20 mouse cellular contexts compared by ENCODE assay signal in genomic region chr14:8174634-8175033, GRCm38 (mm10). TPM values are rescaled to one million over a fixed set of nuclear protein-coding genes. Genes with fewer than 3 reads are reported as not detected.
DNase-seq lines count a peak whose midpoint lies in the region; ATAC-seq and TF ChIP-seq lines count a peak whose summit lies in the region.
"Had no signal": no experiment of that assay in that cellular context is flagged by ENCODE, and none has a peak within 500 bp of the region (broad histone marks: within the 10 kb centered on the region; RNA-seq: fewer than 3 reads in every experiment).

No protein-coding gene starts in this region.

- no peaks in the 10 kb centered on the region for H3K9me3 ChIP-seq in intestine, postnatal 0 days (ENCODE audit: control insufficient read depth)
- no peaks in the 10 kb centered on the region for H3K9me3 ChIP-seq in intestine, embryonic 16.5 days (ENCODE audit: control insufficient read depth, low read length)
- H3K9me3 ChIP-seq: embryonic facial prominence, embryonic 13.5 days; hindbrain, embryonic 12.5 days; limb, embryonic 12.5 days; liver, embryonic 15.5 days; midbrain, embryonic 12.5 days; neural tube, embryonic 15.5 days had no signal

- H3K4me2 ChIP-seq in intestine, postnatal 0 days (replicated peaks; ENCODE audit: low read depth), result no peak overlapping the region
- no peak overlapping the region for H3K4me2 ChIP-seq in intestine, embryonic 16.5 days (ENCODE audit: low read depth, low read length)
- H3K4me2 ChIP-seq: embryonic facial prominence, embryonic 13.5 days; hindbrain, embryonic 12.5 days; limb, embryonic 12.5 days; midbrain, embryonic 12.5 days; neural tube, embryonic 15.5 days had no signal

- no peak overlapping the region for H3K4me3 ChIP-seq in intestine, postnatal 0 days (ENCODE audit: low read depth, low read length)
- H3K4me3 ChIP-seq in intestine, embryonic 16.5 days (ENCODE audit: low read length), result no peak overlapping the region
- H3K4me3 ChIP-seq: embryonic facial prominence, embryonic 13.5 days; hindbrain, embryonic 12.5 days; left cerebral cortex, adult 2 months; limb, embryonic 12.5 days; liver, embryonic 15.5 days; midbrain, embryonic 12.5 days; neural tube, embryonic 15.5 days had no signal

- WGBS in intestine, postnatal 0 days, result 51% methylated on average over 5 of the region's 5 CpGs
- WGBS in intestine, embryonic 16.5 days, result 78% methylated on average over 5 of the region's 5 CpGs
- WGBS in large intestine, adult 2 months, result 32% methylated on average over 5 of the region's 5 CpGs

- TF ChIP-seq CTCF in intestine, postnatal 0 days (IDR thresholded peaks at IDR 0.05; ENCODE audit: low read depth), result no peak

- no peak for ATAC-seq in intestine, postnatal 0 days
- ATAC-seq in intestine, embryonic 16.5 days, result no peak
- ATAC-seq: forebrain, postnatal 0 days had no signal

- no peak overlapping the region for H3K9ac ChIP-seq in intestine, postnatal 0 days (ENCODE audit: low read depth, low read length)
- H3K9ac ChIP-seq in intestine, embryonic 16.5 days (ENCODE audit: low read depth, low read length), result no peak overlapping the region
- H3K9ac ChIP-seq: embryonic facial prominence, embryonic 13.5 days; forebrain, postnatal 0 days; hindbrain, embryonic 12.5 days; limb, embryonic 12.5 days; liver, embryonic 15.5 days; midbrain, embryonic 12.5 days; neural tube, embryonic 15.5 days had no signal

- peak overlapping the region; percentile 41; the same call in 1 of the 2 replicates for H3K27ac ChIP-seq in intestine, postnatal 0 days (ENCODE audit: low read depth, low read length)
- H3K27ac ChIP-seq in intestine, embryonic 16.5 days (ENCODE audit: low read length), result no peak overlapping the region
- H3K27ac ChIP-seq: embryonic facial prominence, embryonic 13.5 days; hindbrain, embryonic 12.5 days; kidney, postnatal 0 days; left cerebral cortex, adult 2 months; limb, embryonic 12.5 days; liver, embryonic 15.5 days; macrophage; midbrain, embryonic 12.5 days; neural tube, embryonic 15.5 days had no signal

- peaks cover 11% of the 10 kb centered on the region for H3K36me3 ChIP-seq in intestine, postnatal 0 days (ENCODE audit: control insufficient read depth, insufficient read depth)
- H3K36me3 ChIP-seq in intestine, embryonic 16.5 days (ENCODE audit: control insufficient read depth, insufficient read depth, low read length), result no peaks in the 10 kb centered on the region

- DNase-seq in 416B (ENCODE audit: low read depth) (peak; percentile 38), ES-CJ7 (ENCODE audit: low read depth, low spot score) (peak; percentile 84)
- DNase-seq in large intestine, adult 2 months (ENCODE audit: low read depth, low spot score), result peak; percentile 35
- no peak for DNase-seq in layer of hippocampus, adult 18-20 months (ENCODE audit: low spot score in 2 of 2)
- DNase-seq in spleen, adult 12 weeks (ENCODE audit: low spot score), result no peak
- DNase-seq: adrenal gland, adult 8-10 months; cerebellum, adult 9-11 months; forebrain, postnatal 0 days; right cerebral cortex, postnatal 4 days had no signal

- H3K4me1 ChIP-seq in intestine, postnatal 0 days (replicated peaks; ENCODE audit: control insufficient read depth, insufficient read depth, low read length), result peaks cover 5% of the 10 kb centered on the region; the same call in 1 of the 2 replicates
- H3K4me1 ChIP-seq in intestine, embryonic 16.5 days (ENCODE audit: control insufficient read depth, insufficient read depth, low read length), result peaks cover 6% of the 10 kb centered on the region

- H3K27me3 ChIP-seq in intestine, postnatal 0 days (replicated peaks; ENCODE audit: control insufficient read depth, insufficient read depth, low read length), result no peaks in the 10 kb centered on the region
- H3K27me3 ChIP-seq in intestine, embryonic 16.5 days (replicated peaks; ENCODE audit: control insufficient read depth, insufficient read depth, low read length), result no peaks in the 10 kb centered on the region
- H3K27me3 ChIP-seq: embryonic facial prominence, embryonic 13.5 days; hindbrain, embryonic 12.5 days; limb, embryonic 12.5 days; liver, embryonic 15.5 days; midbrain, embryonic 12.5 days; neural tube, embryonic 15.5 days had no signal

RNA-seq across cellular contexts. Expression of gene Pdhb, which starts 1.8 kb away (rescaled TPM):
- polyA plus RNA-seq in intestine, postnatal 0 days (2015; fragmentation: Nextera tagmentation; extraction: Ambion mirVana), result 140 and 149 TPM in 2 replicates
- 187 and 215 TPM in 2 replicates for polyA plus RNA-seq in intestine, embryonic 16.5 days (2015; fragmentation: Nextera tagmentation; extraction: Ambion mirVana)
- 49.9 and 54.7 TPM in 2 replicates for polyA plus RNA-seq in large intestine, adult 2 months (2012; rRNA removed)
- total RNA-seq in layer of hippocampus, adult 18-20 months (2021), result 100 to 1,000 TPM; 169 to 171 TPM

RNA-seq across cellular contexts. Expression of gene Kctd6, which starts 39.3 kb away (rescaled TPM):
- polyA plus RNA-seq in intestine, postnatal 0 days (2015; fragmentation: Nextera tagmentation; extraction: Ambion mirVana), result 18.8 and 19.5 TPM in 2 replicates
- polyA plus RNA-seq in intestine, embryonic 16.5 days (2015; fragmentation: Nextera tagmentation; extraction: Ambion mirVana), result 2.1 and 2.2 TPM in 2 replicates
- 6.5 and 7.4 TPM in 2 replicates for polyA plus RNA-seq in large intestine, adult 2 months (2012; rRNA removed)
- 10 to 100 TPM; 69.7 to 74.9 TPM for total RNA-seq in layer of hippocampus, adult 18-20 months (2021)

Comparison
In these comparisons a context has a peak if more than half of its experiments do, and no peak if none do; other contexts are left out.
1. DNase-seq: peak in 416B (single experiment), ES-CJ7 (single experiment) and large intestine, adult 2 months (single experiment); none in layer of hippocampus, adult 18-20 months (0 of 2) and spleen, adult 12 weeks (single experiment).